Mouse (Mus musculus) heart, adult 18-20 months (tissue): ENCODE data around the gene Smad5. TPM values are rescaled to one million over a fixed set of nuclear protein-coding genes. Genes with fewer than 3 reads are reported as not detected.

Experiments
- DNase-seq, 2 experiments: peaks; one replicate each; pipeline ENCODE4 v3.0.0; 2021 to 2022; ENCODE audit warnings: mixed read lengths in 1 of 2
- long read RNA-seq, 2 experiments: library from polyadenylated mRNA; stranded (forward); transcript quantifications; one replicate each; pipeline ENCODE4 v2.0.0; 2021
- total RNA-seq, 2 experiments: library from RNA; stranded (reverse); gene quantifications; 2 replicates each; pipeline ENCODE4 v1.2.3; 2021

Gene Smad5
- 10 to 100 TPM; 26.6 to 26.9 TPM for total RNA-seq
- long read RNA-seq, experiment 1, partial matches to known transcripts: 1 of 5 reads
- long read RNA-seq, experiment 1, other reads (novel, unspliced or antisense): 4 of 5 reads
- long read RNA-seq, experiment 2, partial matches to known transcripts: 0 of 8 reads
- long read RNA-seq, experiment 2, other reads (novel, unspliced or antisense): 8 of 8 reads

DNA sequence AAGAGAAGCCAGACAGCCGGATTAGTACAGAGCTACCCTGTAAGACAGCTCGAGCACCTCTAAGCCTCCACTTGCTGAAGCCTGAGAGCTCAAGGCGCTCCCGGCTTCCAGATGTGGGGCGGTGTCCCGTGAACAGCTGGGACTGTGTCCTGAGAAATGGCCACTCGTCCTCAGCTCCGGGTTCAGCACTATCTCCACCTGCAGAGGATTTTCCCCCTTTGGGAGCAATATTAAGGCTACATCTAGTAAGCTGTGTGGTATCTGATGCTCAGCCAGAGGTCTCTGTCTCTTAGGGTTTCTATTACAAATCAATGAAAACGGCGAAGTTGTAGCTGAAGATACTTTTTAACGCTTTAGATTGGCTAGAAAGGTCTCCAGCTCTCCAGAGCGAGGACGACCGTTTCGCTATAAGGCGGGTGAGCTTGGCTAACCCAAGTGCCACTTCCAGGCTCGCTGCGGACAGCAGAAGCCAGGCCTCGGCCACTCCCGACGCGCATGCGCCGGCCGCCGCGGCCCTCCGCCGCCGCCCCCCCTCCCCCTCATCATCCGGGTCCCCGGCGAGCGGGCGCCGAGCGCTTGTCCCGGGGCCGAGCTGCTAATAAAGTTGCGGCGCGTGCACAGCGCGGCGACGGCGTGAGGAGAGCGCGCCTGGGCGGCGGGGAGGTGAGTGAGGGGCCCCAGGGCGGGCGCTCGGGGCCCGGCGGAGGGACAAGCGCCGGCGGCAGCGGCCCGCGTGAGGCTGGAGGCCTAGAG is at the start of gene Smad5:
Smad5 (plus strand) TSS at position 542 of the 753 bp plus-strand sequence.
- peak; percentile 89 to 91 for DNase-seq

DNA sequence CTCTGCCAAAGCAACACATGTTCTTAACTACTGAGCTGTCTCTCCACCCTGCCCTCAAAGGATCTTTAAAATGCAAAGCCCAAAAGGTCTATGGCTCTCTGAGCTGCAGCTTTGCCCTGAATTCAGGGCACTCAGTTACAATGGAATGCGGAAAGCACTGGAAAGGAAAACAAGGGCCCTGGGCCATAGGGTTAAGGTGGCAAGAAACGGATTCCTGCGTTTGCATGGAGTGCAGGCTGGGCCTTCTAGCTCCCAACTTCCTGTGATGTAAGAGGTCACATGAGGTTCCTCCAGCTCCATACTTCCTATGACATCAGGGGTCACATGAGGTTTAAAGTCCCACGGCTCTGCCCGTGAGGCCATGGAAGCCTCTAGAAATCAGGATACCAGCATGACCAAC is 48.6 kb upstream of the Smad5 start:
- no peak for DNase-seq

- peak; percentile 77 to 92 for DNase-seq
These were observed 44.8 kb upstream of the Smad5 start for GRCm38 (mm10) chr13:56657946-56658512.

GRCm38 (mm10) chr13:56658931-56659330 is 43.9 kb upstream of the Smad5 start:
- no peak for DNase-seq

- DNase-seq: peak; percentile 35 to 51
These were observed 40.7 kb upstream of the Smad5 start for GRCm38 (mm10) chr13:56661914-56662621.

GRCm38 (mm10) chr13:56664256-56665170 is 38.3 kb upstream of the Smad5 start:
- no peak for DNase-seq

- DNase-seq: peak in 1 of 2 experiments; percentile 49
These were observed 31.6 kb upstream of the Smad5 start for GRCm38 (mm10) chr13:56671206-56671605.

DNA sequence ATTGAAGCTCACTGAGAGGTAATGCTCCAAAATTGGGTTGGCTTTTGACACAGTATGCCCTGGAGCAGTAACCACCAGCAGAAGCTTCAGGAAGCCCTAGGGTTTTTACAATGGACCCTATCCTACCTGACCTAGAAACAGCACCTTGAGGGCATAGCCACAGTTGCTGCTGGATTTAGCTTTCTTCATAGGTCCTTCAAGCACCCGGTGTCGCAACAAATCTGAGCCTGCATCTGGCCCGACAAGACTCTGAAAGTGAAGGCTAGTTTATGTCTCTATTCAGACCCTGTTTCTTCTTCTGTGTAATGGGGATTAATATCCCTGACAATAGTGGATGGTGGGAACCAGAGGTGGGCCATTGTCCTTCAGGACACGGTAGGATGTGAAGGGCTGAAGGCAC is 25.1 kb upstream of the Smad5 start:
- DNase-seq: no peak

- DNase-seq: peak; percentile 63 to 68
These were observed 24.5 kb upstream of the Smad5 start for GRCm38 (mm10) chr13:56678188-56678787.

DNA sequence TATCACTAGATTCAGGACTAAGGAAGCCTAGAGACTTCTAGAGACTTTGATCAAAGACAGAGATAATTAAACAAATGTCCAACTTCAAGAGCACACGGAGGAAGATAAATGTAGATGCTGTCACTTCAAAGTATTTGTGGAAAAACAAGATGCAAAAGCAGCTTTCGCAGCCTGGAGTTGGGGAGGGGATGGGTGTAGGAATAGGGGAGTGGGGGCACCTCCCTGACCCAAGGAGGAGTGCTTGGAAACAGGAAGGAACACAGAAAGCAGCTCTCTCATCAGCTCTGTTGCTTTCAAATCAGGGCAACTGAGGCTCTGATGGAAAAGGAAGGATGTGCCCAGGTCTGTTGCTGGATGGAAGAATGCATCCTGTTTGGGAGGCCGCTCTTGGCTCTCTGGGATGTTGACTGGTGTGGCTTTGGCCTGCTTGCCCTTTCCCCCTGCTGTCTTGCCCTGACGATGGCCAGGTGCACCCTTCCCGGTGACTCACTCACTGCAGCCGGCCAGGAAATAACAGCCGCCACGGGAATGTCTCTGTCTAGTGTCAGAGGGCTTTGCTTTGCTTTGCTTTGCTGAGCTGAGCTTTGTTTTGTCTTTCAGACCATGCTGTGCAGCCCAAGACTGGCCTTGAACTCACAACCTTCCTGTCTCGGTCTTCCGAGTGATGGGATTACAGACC is 23.8 kb upstream of the Smad5 start:
- DNase-seq: peak in 1 of 2 experiments; percentile 38

DNA sequence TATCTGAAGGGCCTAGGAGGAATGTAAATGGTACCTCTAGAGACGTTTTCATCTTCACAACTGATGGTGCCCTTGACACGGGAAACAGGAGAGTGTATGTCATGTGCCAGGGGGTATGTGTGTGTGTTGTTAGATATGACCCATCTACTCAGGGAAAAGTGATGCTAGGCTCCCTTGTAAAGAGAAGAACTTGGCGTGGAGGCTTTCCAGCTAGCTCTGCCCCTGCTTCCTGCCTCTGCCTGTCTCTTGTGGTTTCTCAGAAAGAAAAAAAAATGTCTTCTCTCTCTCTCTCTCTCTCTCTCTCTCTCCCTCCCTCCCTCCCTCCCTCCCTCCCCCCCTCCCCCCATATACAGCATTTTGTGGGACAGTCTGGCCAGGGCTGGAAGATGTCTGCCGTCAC is 20.9 kb upstream of the Smad5 start:
- no peak for DNase-seq

GRCm38 (mm10) chr13:56682326-56682725 is 20.5 kb upstream of the Smad5 start:
- DNase-seq: peak; percentile 76 to 82

GRCm38 (mm10) chr13:56683306-56683705 is 19.5 kb upstream of the Smad5 start:
- no peak for DNase-seq

DNA sequence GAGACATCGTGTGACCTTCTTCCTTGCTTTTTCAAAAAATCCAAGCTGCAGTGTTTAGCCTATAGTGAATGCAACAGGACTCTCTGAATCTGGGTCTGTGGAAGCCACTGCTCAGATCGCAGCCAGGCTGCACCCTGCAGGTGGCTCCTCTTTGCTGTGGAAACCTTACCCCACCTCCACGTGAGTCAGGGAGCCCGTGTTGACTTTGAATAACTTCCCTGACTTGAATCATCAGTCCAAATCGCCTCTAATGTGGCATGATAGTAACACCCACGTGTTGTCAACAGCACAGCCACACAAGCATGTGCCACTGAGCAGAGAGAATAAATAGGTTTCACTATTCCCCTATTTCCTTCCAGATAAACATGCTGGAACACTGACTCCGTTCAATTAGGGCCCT is 10.8 kb upstream of the Smad5 start:
- no peak for DNase-seq

- no peak for DNase-seq
These were observed 10.2 kb upstream of the Smad5 start for GRCm38 (mm10) chr13:56692644-56693043.

DNA sequence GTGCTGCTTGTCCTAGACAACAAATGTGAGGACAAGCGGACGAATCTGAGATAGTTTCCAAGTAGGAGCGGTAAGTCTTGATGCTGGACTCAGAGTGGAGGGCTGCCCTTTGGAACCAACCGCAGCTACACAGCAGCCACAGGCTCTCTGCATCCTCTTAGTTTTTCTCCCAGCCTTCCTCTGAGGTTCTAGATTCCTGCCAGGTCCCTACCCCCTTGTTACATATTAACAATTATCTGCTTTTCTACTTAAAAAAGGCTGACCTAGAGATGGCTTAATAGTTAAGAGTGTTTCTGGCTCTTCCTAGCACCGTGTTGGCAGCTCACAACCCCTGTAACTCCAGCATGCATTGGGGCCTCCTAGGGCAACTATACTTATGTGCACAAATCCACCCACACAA is 7.1 kb upstream of the Smad5 start:
- DNase-seq: no peak

DNA sequence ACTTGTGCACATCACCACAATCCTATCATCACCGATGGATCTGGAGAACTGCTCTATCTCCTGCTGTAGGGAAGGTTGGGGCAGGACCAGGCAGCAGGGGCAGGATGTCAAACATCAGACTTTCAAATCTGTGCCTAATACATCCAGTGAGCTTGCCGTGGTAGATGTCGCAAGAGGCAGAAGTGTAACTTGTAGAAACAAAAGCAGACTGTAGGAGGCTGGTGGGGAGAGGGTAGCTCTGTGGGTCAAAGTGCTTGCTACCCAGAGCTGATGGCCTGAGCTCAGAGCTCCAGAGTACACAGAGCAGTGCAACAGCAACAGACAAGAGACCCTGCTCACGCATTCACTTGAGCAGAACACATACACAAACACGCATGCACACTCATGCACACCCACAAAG is 6.1 kb upstream of the Smad5 start:
- no peak for DNase-seq

DNA sequence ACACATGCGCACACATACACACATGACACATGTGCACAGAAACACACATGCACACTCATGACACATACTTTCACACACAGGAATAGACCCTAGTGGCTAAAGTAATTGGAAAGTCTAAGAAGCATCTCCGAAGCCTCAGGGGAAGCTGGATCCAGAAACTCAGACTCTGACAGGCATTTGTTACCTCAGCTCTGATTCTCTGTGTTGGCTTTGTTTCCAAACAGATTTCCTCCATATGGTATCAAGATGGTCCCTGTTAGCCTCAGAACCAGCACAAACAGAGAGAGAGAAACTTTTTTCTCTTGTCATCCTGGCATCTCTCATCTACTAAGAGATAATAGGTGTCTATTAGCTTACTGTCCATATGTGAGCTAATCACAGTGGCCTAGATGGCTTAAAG is 5.6 kb upstream of the Smad5 start:
- DNase-seq: no peak

DNA sequence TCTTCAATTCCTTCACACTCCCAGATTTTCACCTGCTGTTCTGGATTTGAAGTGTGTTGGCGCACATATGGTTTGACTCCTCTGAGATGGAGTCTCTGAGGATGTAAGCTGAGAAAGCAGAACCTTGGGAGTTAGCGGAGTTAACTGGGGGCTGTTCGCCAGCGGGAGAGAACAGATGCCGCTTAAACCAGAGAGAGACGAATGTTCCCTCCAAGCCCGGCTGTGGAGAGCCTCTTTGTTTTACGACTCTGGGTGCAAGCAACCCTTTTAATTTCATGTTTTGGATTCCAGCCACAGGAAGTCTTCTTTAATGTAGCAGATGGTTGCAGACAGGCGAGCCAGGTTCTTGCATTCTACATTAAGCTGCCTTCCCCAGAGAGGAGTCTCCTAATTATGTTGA is 4.4 kb upstream of the Smad5 start:
- DNase-seq: no peak

DNA sequence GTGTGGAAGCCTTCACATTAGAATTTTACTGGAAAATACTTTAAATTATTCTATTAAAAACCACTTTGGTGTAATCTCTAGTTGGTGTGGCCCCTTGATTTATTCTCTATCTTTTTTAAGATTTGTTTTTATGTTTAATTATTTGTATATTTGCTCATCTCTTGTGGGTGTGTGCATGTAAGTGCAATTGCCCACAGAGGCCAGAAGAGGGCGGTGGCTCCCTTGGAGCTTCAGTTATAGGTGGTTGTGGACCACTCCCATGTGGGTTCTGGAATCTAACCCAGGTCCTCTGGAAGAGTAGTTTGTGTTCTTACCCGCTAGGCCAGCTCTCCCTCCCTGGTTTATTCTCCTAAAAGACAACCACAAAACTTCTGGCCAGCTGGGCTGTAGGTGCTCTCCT is 3.4 kb upstream of the Smad5 start:
- DNase-seq: no peak

DNA sequence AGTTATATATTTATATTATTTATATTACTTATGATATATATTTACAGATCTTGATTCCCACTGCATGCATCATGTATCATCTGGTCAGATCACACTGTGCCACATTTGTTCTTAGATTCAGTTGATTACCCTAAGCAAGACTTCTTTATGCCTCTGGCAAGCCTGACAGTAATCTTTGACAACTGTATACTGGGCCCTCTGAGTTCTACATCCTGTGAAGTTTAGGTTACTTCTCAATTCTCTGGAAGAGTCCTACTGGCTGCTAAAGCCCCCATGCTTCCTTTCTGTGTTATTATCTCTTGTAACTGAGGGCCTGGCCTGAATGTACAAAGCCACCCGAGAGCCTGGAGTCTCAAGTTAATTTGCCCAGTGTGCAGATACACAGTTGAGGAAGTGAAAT is 1.8 kb upstream of the Smad5 start:
- DNase-seq: no peak
